Mouse (Mus musculus): ENCODE data around the gene Lefty2. TPM values are rescaled to one million over a fixed set of nuclear protein-coding genes. Genes with fewer than 3 reads are reported as not detected.

The Lefty2 gene
- polyA plus RNA-seq, 1 experiment from 2014 or later = 0.28 TPM

Other genes with a start within 250 kb of the Lefty2 start
- 0.17 and 0.22 TPM in 2 replicates for gene Mixl1, start 196.1 kb upstream of the Lefty2 start, polyA plus RNA-seq (2015; fragmentation: Nextera tagmentation; extraction: Ambion mirVana)
- gene Acbd3, start 167.1 kb upstream of the Lefty2 start, polyA plus RNA-seq (2015; fragmentation: Nextera tagmentation; extraction: Ambion mirVana) = 24.0 and 27.9 TPM in 2 replicates
- gene H3f3a, start 79.2 kb upstream of the Lefty2 start, polyA plus RNA-seq (2015; fragmentation: Nextera tagmentation; extraction: Ambion mirVana) = 2,561 and 2,592 TPM in 2 replicates
- gene Sde2, start 42.0 kb upstream of the Lefty2 start, polyA plus RNA-seq (2015; fragmentation: Nextera tagmentation; extraction: Ambion mirVana) = 37.0 and 39.0 TPM in 2 replicates
- gene Pycr2, start 11.2 kb downstream of the Lefty2 start, polyA plus RNA-seq (2015; fragmentation: Nextera tagmentation; extraction: Ambion mirVana) = 93.9 and 102 TPM in 2 replicates
- gene Lefty1, start 41.9 kb downstream of the Lefty2 start, polyA plus RNA-seq (2015; fragmentation: Nextera tagmentation; extraction: Ambion mirVana) = 3.8 and 4.0 TPM in 2 replicates
- 26.9 and 28.2 TPM in 2 replicates for gene Tmem63a, start 49.2 kb downstream of the Lefty2 start, polyA plus RNA-seq (2015; fragmentation: Nextera tagmentation; extraction: Ambion mirVana)
- 12.4 and 20.3 TPM in 2 replicates for gene Ephx1, start 127.8 kb downstream of the Lefty2 start, polyA plus RNA-seq (2015; fragmentation: Nextera tagmentation; extraction: Ambion mirVana)
- gene 9130409I23Rik, start 158.1 kb downstream of the Lefty2 start, polyA plus RNA-seq (2015; fragmentation: Nextera tagmentation; extraction: Ambion mirVana) = not detected in 2 replicates